Mouse (Mus musculus) left cerebral cortex, postnatal 10 days (tissue): Measurements from ENCODE around the gene Tmc3. TPM values are rescaled to one million over a fixed set of nuclear protein-coding genes. Genes with fewer than 3 reads are reported as not detected.

Experiments used
- DNase-seq, 2 experiments: peaks; one replicate each; pipeline ENCODE4 v3.0.0; 2021 to 2022; ENCODE audit warnings: low spot score in 2 of 2, mixed read lengths in 1 of 2; ENCODE audit errors: extremely low spot score in 1 of 2
- intact Hi-C: fragments of 180-260 bp; cut with DNase I; formaldehyde crosslinking; loops from one replicate; pipeline ENCODE4 v1.15.1; 2025
- total RNA-seq, 2 experiments: library from RNA; stranded (reverse); gene quantifications; 2 replicates each; pipeline ENCODE4 v1.2.3; 2021

Tmc3 gene
- total RNA-seq, 2 experiments from 2014 or later = 0.11 to 0.12 TPM

- DNase-seq = peak; percentile 84 to 93
- intact Hi-C loops = no loop called here
These were observed 47.3 kb downstream of the Tmc3 start, which contains the start of gene Stard5 for GRCm38 (mm10) chr7:83631828-83632681. TSS of gene Stard5 (plus strand) at chr7:83631959.

GRCm38 (mm10) chr7:83632682-83633120 lies 48.0 kb downstream of the Tmc3 start:
- intact Hi-C loops = no loop called here
- no peak for DNase-seq

GRCm38 (mm10) chr7:83633856-83634255 lies 49.1 kb downstream of the Tmc3 start:
- no peak for DNase-seq
- intact Hi-C loops = no loop called here

- intact Hi-C loops = no loop called here
- DNase-seq = no peak
These were observed 51.0 kb downstream of the Tmc3 start for GRCm38 (mm10) chr7:83635726-83636125.

GRCm38 (mm10) chr7:83636425-83636824 lies 51.7 kb downstream of the Tmc3 start:
- no peak for DNase-seq
- intact Hi-C loops = no loop called here

GRCm38 (mm10) chr7:83637781-83638583 lies 53.3 kb downstream of the Tmc3 start:
- no peak for DNase-seq
- intact Hi-C loops = no loop called here

GRCm38 (mm10) chr7:83639084-83639483 lies 54.4 kb downstream of the Tmc3 start:
- no peak for DNase-seq
- intact Hi-C loops = no loop called here

GRCm38 (mm10) chr7:83640581-83640980 lies 55.9 kb downstream of the Tmc3 start:
- no peak for DNase-seq
- intact Hi-C loops = no loop called here

- intact Hi-C loops = no loop called here
- no peak for DNase-seq
These were observed 56.4 kb downstream of the Tmc3 start for GRCm38 (mm10) chr7:83641163-83641562.

GRCm38 (mm10) chr7:83643581-83643980 lies 58.9 kb downstream of the Tmc3 start:
- no peak for DNase-seq
- intact Hi-C loops = no loop called here

- DNase-seq = no peak
- intact Hi-C loops = no loop called here
These were observed 60.0 kb downstream of the Tmc3 start for GRCm38 (mm10) chr7:83644761-83645160.

- DNase-seq = no peak
- intact Hi-C loops = no loop called here
These were observed 60.7 kb downstream of the Tmc3 start for GRCm38 (mm10) chr7:83645476-83645875.

- intact Hi-C loops = no loop called here
- peak in 1 of 2 experiments; percentile 25 for DNase-seq
These were observed 64.1 kb downstream of the Tmc3 start for GRCm38 (mm10) chr7:83648807-83649206.

- DNase-seq = no peak
- intact Hi-C loops = no loop called here
These were observed 65.9 kb downstream of the Tmc3 start for GRCm38 (mm10) chr7:83650638-83651037.

- intact Hi-C loops = no loop called here
- no peak for DNase-seq
These were observed 67.8 kb downstream of the Tmc3 start for GRCm38 (mm10) chr7:83652498-83652897.

GRCm38 (mm10) chr7:83653605-83654051 lies 68.9 kb downstream of the Tmc3 start:
- intact Hi-C loops = no loop called here
- DNase-seq = no peak

GRCm38 (mm10) chr7:83654196-83654595 lies 69.5 kb downstream of the Tmc3 start:
- intact Hi-C loops = no loop called here
- no peak for DNase-seq

- DNase-seq = peak in 1 of 2 experiments; percentile 56
- intact Hi-C loops = no loop called here
These were observed 70.4 kb downstream of the Tmc3 start for GRCm38 (mm10) chr7:83654938-83655630.

- intact Hi-C loops = no loop called here
- DNase-seq = no peak
These were observed 74.0 kb downstream of the Tmc3 start for GRCm38 (mm10) chr7:83658716-83659115.
